Mouse (Mus musculus) lung, embryonic 16.5 days (tissue): ENCODE data around the gene Izumo2. TPM values are rescaled to one million over a fixed set of nuclear protein-coding genes. Genes with fewer than 3 reads are reported as not detected.
"Not testable (repeated sequence)": the region's sequence is repeated elsewhere in the genome, so short reads cannot be mapped to it uniquely, and the experiment has no call there.

Source experiments
- ATAC-seq: fragments of 200-750 bp; cut with Nextera tagmentation; 2 replicates; pipeline ENCODE4 v1.8.0; 2017; ENCODE audit warnings: low read depth, mild to moderate bottlenecking, moderate library complexity
- H3K27ac ChIP-seq: fragments of 300-500 bp; sonication (generic); 2 replicates; pipeline ENCODE4 v1.5.1; 2014; ENCODE audit warnings: mild to moderate bottlenecking, control low read depth, low read length
- H3K27me3 ChIP-seq: fragments of 300-500 bp; sonication (generic); 2 replicates; pipeline ENCODE4 v1.6.1; 2014; ENCODE audit warnings: low read depth, low read length, mixed read lengths; ENCODE audit not compliant: control insufficient read depth, insufficient read depth
- H3K36me3 ChIP-seq: fragments of 300-500 bp; sonication (generic); 2 replicates; pipeline ENCODE4 v1.6.1; 2014; ENCODE audit warnings: low read length; ENCODE audit not compliant: control insufficient read depth, insufficient read depth
- H3K4me1 ChIP-seq: fragments of 300-500 bp; sonication (generic); replicated peaks from 2 replicates; pipeline ENCODE4 v1.6.1; 2014; ENCODE audit warnings: low read length, mixed read lengths; ENCODE audit not compliant: control insufficient read depth, insufficient read depth
- H3K4me2 ChIP-seq: fragments of 300-500 bp; sonication (generic); 2 replicates; pipeline ENCODE4 v1.6.1; 2014; ENCODE audit warnings: low read depth, low read length, control low read depth
- H3K4me3 ChIP-seq: fragments of 300-500 bp; sonication (generic); 2 replicates; pipeline ENCODE4 v1.5.1; 2014; ENCODE audit warnings: mild to moderate bottlenecking, low read length, control low read depth
- H3K9ac ChIP-seq: fragments of 300-500 bp; sonication (generic); 2 replicates; pipeline ENCODE4 v1.6.1; 2014; ENCODE audit warnings: low read length, control low read depth
- H3K9me3 ChIP-seq: fragments of 300-500 bp; sonication (generic); 2 replicates; pipeline ENCODE4 v1.6.1; 2016; ENCODE audit warnings: low read length; ENCODE audit not compliant: control insufficient read depth
- WGBS: fragments of 180-500 bp; shearing (Covaris S2); extraction: QIAGEN DNeasy Blood & Tissue Kit; methylation state at CpG from one replicate; pipeline ENCODE4 v1.1.7; 2014; 5-methylcytosine and 5-hydroxymethylcytosine counted together
- polyA plus RNA-seq: library from polyadenylated mRNA; unstranded; fragments of >200 nt; fragmentation: Nextera tagmentation; extraction: Ambion mirVana; gene quantifications from 2 replicates; pipeline ENCODE4 v1.2.1, GENCODE M21; 2015

The Izumo2 gene
- polyA plus RNA-seq, 1 experiment from 2014 or later: not detected

DNA sequence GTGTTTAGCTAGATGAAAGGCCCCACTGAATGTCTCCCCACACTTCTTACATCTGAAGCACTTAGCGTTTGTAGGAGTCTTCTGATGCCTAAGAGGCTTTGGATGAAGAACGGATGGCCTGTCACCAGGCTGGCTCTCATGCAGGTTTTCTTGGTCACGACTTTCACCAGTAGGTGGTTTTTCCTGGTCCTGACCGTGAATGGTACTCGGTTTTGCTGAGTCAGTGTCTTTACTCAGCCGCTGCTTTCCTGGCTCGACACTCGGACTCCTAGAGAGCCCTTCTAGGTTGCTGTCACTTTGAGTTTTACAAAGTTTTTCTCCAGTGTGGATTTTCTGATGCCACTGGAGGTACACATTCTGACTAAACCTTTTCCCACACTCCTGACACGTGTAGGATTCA lies 25.2 kb downstream of the Izumo2 start:
- Histone ChIP-seq H3K27me3 (no peaks in the 10 kb centered on the region), H3K4me3 (no peak overlapping the region), H3K27ac (no peak overlapping the region), H3K4me1 (no peaks in the 10 kb centered on the region), H3K4me2 (no peak overlapping the region), H3K36me3 (peaks cover 6% of the 10 kb centered on the region; the same call in 1 of the 2 replicates), H3K9me3 (no peaks in the 10 kb centered on the region), H3K9ac (no peak overlapping the region)
- WGBS: 83% methylated on average over 9 of the region's 9 CpGs
- no peak for ATAC-seq

DNA sequence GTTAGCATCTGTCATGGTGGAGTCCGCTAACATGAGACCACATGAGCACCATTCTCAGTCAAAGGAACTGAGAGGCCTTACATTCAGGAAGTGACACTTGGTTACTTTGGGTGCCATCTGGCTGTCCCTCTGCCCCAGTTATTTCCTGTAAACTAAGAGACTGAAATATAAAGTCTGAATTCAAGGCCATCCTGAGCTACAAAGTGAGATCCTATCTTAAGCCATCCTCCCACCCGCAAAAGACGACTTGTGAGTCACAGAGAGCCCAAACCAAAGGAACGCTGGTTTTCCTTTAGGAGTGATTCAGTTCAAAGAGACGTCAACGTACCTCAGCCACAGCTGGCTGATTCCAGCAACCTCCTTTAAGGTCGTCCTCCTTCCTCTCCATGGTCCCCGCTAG lies 32.8 kb downstream of the Izumo2 start:
- peaks cover 7% of the 10 kb centered on the region for H3K4me1 ChIP-seq
- H3K9ac ChIP-seq: no peak overlapping the region
- no peaks in the 10 kb centered on the region for H3K27me3 ChIP-seq
- WGBS: 75% methylated on average over 8 of the region's 8 CpGs
- no peak overlapping the region for H3K27ac ChIP-seq
- ATAC-seq: no peak
- H3K4me3 ChIP-seq: no peak overlapping the region
- no peaks in the 10 kb centered on the region for H3K36me3 ChIP-seq
- H3K4me2 ChIP-seq: no peak overlapping the region
- H3K9me3 ChIP-seq: no peaks in the 10 kb centered on the region

DNA sequence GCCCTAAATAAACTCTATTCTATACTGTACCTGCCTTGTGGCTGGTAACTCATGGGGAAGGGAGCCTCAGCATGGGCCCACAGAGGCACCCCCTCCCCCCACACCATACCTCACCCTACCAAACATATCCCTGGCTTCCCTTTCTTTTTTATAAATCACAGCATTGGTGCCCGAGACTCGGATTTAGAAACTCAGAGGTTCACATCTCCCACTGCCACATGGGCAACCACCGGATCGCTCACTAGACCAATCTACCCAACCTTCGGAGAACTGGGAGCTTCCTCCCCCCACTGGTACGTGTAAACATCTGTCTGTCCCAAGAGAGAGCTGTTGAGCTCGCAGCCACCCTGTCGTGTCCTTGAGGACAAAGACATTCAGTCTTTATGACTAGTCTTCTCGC lies 35.7 kb downstream of the Izumo2 start:
- Histone ChIP-seq H3K9me3 (no peaks in the 10 kb centered on the region), H3K4me2 (no peak overlapping the region), H3K27me3 (no peaks in the 10 kb centered on the region), H3K36me3 (no peaks in the 10 kb centered on the region), H3K4me3 (no peak overlapping the region), H3K27ac (no peak overlapping the region), H3K9ac (no peak overlapping the region), H3K4me1 (peaks cover 20% of the 10 kb centered on the region)
- ATAC-seq: no peak
- WGBS: 50% methylated on average over 9 of the region's 9 CpGs

DNA sequence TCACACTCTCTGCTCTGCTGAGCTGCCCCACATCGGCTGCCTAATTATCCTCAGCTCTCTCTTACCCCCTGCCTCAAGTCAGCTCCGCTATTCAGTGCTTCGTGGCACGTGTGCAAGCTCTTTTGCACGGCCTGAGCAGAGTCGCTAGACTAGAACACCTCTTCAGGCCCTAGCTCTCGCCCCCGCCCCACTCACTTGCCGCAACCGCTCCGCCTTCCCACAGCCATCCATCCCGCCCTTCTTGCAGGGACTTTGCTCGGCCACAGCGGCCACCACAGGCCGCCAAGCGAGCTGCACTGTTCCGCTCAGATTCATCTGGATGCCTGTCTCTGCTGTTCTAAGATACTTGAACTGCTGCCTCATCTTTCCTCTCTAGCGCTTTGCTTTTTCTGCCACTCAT lies 36.5 kb downstream of the Izumo2 start:
- Histone ChIP-seq H3K27me3 (no peaks in the 10 kb centered on the region), H3K9ac (peak overlapping the region; percentile 62), H3K27ac (no peak overlapping the region), H3K4me3 (peak overlapping the region; percentile 48), H3K9me3 (no peaks in the 10 kb centered on the region), H3K4me2 (peak overlapping the region; percentile 74), H3K4me1 (peaks cover 23% of the 10 kb centered on the region), H3K36me3 (no peaks in the 10 kb centered on the region)
- ATAC-seq: peak; percentile 56
- WGBS: 0% methylated on average over 18 of the region's 18 CpGs

DNA sequence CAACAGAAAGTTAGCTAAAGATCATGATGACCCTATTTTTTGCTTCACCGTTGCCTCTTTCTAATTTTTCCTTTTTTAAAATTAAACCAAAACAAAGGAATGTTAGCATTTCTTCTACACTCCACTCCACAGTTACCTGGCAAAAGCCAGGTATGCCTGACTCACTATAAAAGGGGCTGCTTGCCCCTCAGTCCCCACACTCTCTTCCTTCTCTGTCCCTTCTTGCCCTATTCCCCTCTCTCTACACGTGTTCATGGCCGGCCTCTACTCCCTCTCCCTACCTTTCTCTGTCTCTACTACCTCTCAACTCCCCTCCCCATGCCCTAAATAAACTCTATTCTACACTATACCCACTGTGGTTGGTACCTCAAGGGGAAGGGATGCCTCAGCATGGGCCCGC lies 38.6 kb downstream of the Izumo2 start:
- ATAC-seq: no peak
- peak overlapping the region; percentile 75 for H3K4me3 ChIP-seq

DNA sequence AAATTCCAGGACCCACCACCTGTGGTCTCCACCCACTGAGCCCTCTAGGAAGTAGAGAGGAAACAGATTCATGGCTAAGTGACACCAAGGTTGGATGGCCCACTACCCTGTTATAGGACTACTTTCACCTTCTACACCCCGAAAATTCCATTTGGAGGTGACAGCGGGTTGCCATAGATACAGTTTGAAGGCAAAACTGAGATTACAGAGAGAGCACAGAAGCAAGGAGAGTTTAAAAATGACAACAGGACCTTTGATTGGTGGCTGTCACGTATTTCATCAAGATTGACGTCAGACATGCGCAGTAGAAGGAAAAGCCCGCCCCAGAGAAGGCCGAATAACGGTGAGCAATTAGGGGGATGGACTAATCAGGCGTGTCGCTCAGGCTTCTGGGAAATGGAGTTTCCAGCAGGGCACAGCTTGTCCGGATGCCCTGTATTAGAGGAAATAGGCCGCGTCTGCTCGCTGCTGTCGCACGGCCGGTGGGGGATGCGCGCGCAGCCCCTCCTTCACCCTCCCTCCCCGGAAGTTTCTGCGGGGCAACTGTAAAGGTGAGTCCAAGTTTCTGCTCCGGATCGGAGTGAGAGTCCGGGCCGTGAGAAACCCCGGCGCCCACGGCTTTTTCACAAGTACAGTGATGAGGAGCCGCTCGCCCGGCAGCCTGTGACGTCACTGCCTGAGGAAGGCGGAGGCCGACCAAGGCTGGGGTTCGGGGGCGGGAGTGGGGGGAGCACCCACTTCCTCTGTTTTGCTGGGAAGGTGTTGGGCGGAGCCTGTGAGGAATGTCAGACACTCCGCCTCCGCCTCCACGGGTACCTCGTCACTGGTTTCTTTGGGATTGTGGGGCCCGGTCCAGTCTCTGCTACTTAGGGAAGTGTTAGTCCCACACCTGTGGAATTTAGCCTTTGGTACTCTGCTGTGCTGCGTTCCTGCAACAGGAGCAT lies 39.8 kb downstream of the Izumo2 start, which contains the start of gene Vrk3:
TSS of gene Vrk3 (plus strand) at position 313 of the 944 bp plus-strand sequence.
- Histone ChIP-seq H3K36me3 (no peaks in the 10 kb centered on the region), H3K9ac (peak within 1 kb of the TSS; percentile 82), H3K27me3 (no peaks in the 10 kb centered on the region), H3K27ac (peak within 1 kb of the TSS; percentile 95), H3K4me1 (peaks cover 23% of the 10 kb centered on the region), H3K4me3 (peak within 1 kb of the TSS; percentile 75), H3K9me3 (no peaks in the 10 kb centered on the region), H3K4me2 (peak within 1 kb of the TSS; percentile 90)
- peak; percentile 98 for ATAC-seq
- under 1% methylated on average over 44 of the region's 44 CpGs for WGBS

More for the DNA sequence above, 38.6 kb downstream of the Izumo2 start:
- 60% methylated on average over 4 of the region's 4 CpGs for WGBS
- Histone ChIP-seq H3K36me3 (no peaks in the 10 kb centered on the region), H3K27me3 (no peaks in the 10 kb centered on the region), H3K4me2 (peak overlapping the region; percentile 90), H3K9ac (peak overlapping the region; percentile 69), H3K9me3 (no peaks in the 10 kb centered on the region), H3K27ac (no peak overlapping the region), H3K4me1 (peaks cover 23% of the 10 kb centered on the region)

DNA sequence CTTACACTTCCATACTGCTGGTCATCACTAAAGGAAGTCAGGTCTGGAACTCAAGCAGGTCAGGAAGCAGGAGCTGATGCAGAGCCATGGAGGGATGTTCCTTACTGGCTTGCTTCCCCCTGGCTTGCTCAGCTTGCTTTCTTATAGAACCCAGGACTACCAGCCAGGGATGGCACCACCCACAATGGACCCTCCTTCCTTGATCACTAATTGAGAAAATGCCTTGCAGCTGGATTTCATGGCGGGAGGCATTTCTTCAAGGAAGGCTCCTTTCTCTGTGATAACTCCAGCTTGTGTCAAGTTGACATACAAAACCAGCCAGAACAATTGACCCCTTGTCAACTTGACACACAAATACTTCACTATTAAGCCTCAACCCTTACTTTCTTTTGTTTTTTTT lies 42.4 kb downstream of the Izumo2 start, which contains the start of gene Zfp473:
TSS of gene Zfp473 (minus strand) at position 101 of the 400 bp plus-strand sequence.
- H3K27me3 ChIP-seq, ATAC-seq, H3K4me2 ChIP-seq, H3K9me3 ChIP-seq, H3K4me3 ChIP-seq, H3K9ac ChIP-seq, H3K27ac ChIP-seq: not testable (repeated sequence)
- WGBS: 87% methylated on average over 1 of the region's 1 CpGs
- peaks cover 19% of the 10 kb centered on the region for H3K36me3 ChIP-seq
- peaks cover 16% of the 10 kb centered on the region for H3K4me1 ChIP-seq

DNA sequence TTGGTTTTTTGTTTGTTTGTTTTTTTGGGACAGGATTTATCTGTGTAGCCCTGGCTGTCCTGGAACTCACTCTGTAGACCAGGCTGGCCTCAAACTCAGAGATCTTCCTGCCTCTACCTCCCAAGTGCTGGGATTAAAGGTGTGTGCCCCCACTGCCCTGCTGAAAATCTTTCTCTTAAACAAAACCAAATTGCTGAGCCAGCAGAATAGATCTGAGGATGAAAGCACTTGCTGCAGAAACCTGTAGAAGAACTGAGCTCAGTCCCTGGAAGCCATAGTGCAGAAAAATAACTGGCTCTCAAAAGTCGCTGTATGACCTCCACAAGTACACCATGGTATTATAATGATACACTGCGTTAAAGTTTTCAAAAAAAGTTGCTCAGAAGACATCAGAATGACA lies 48.6 kb downstream of the Izumo2 start:
- ATAC-seq: no peak

DNA sequence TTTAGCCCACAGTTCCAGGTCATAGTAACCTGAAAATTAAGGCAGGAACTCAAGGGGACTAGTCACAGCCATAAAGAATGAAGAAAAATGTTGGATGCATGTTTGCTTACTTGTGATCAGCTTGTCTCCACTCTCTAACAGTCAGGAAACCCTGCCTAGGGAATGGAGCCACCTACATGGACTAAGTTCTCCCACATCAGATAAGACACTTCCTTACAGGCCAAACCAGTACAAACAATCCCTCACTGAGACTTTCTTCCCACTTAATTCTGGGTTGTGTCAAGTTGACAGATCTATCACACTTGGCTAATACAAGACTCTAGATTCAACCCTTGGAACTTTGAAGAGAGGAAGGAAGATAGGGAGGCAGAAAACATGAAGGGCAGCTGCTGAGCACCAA lies 51.8 kb downstream of the Izumo2 start:
- Histone ChIP-seq H3K27ac (no peak overlapping the region), H3K9ac (no peak overlapping the region), H3K4me3 (no peak overlapping the region), H3K36me3 (peaks cover 31% of the 10 kb centered on the region), H3K27me3 (no peaks in the 10 kb centered on the region), H3K9me3 (no peaks in the 10 kb centered on the region), H3K4me2 (no peak overlapping the region), H3K4me1 (no peaks in the 10 kb centered on the region)
- ATAC-seq: no peak

More for the DNA sequence above, 48.6 kb downstream of the Izumo2 start:
- Histone ChIP-seq H3K9me3 (no peaks in the 10 kb centered on the region), H3K27me3 (no peaks in the 10 kb centered on the region), H3K36me3 (peaks cover 41% of the 10 kb centered on the region), H3K4me2 (no peak overlapping the region), H3K4me1 (no peaks in the 10 kb centered on the region), H3K4me3 (no peak overlapping the region), H3K27ac (no peak overlapping the region), H3K9ac (no peak overlapping the region)
- 64% methylated on average over 2 of the region's 2 CpGs for WGBS
